Mouse (Mus musculus) hindbrain, embryonic 12.5 days (tissue): ENCODE data around the gene Mcm9. TPM values are rescaled to one million over a fixed set of nuclear protein-coding genes. Genes with fewer than 3 reads are reported as not detected.
A peak's percentile ranks its signal among the peaks of the same experiment; 100 is the strongest.

Source experiments
- ATAC-seq: fragments of 200-750 bp; cut with Nextera tagmentation; 2 replicates; pipeline ENCODE4 v1.8.0; 2017; ENCODE audit warnings: moderate TSS enrichment; ENCODE audit not compliant: low FRiP score
- H3K27ac ChIP-seq: fragments of 300-500 bp; sonication (generic); 2 replicates; pipeline ENCODE4 v1.5.1; 2016; ENCODE audit warnings: mild to moderate bottlenecking
- H3K27me3 ChIP-seq: fragments of 300-500 bp; sonication (generic); 2 replicates; pipeline ENCODE4 v1.6.1; 2016; ENCODE audit warnings: mild to moderate bottlenecking
- H3K36me3 ChIP-seq: fragments of 300-500 bp; sonication (generic); 2 replicates; pipeline ENCODE4 v1.6.1; 2016; ENCODE audit warnings: mild to moderate bottlenecking
- H3K4me1 ChIP-seq: fragments of 300-500 bp; sonication (generic); 2 replicates; pipeline ENCODE4 v1.6.1; 2016
- H3K4me2 ChIP-seq: fragments of 300-500 bp; sonication (generic); replicated peaks from 2 replicates; pipeline ENCODE4 v1.6.1; 2016; ENCODE audit warnings: mild to moderate bottlenecking
- H3K4me3 ChIP-seq: fragments of 300-500 bp; sonication (generic); 2 replicates; pipeline ENCODE4 v1.5.1; 2016; ENCODE audit warnings: mild to moderate bottlenecking
- H3K9ac ChIP-seq: fragments of 300-500 bp; sonication (generic); 2 replicates; pipeline ENCODE4 v1.6.1; 2016; ENCODE audit warnings: mild to moderate bottlenecking, moderate library complexity
- H3K9me3 ChIP-seq: fragments of 300-500 bp; sonication (generic); replicated peaks from 2 replicates; pipeline ENCODE4 v1.6.1; 2016; ENCODE audit warnings: mild to moderate bottlenecking
- WGBS: fragments of 180-500 bp; shearing (Covaris S2); methylation state at CpG from one replicate; pipeline ENCODE4 v1.1.7; 2016; 5-methylcytosine and 5-hydroxymethylcytosine counted together
- polyA plus RNA-seq: library from polyadenylated mRNA; unstranded; fragments of >200 nt; fragmentation: Nextera tagmentation; extraction: Ambion mirVana; gene quantifications from 2 replicates; pipeline ENCODE4 v1.2.1, GENCODE M21; 2016

Mcm9 gene
- polyA plus RNA-seq, 1 experiment from 2014 or later = 12.4 TPM

- Histone ChIP-seq H3K27me3 (no peaks in the 10 kb centered on the region), H3K9me3 (no peaks in the 10 kb centered on the region), H3K4me2 (no peak overlapping the region), H3K4me3 (no peak overlapping the region), H3K36me3 (no peaks in the 10 kb centered on the region), H3K4me1 (no peaks in the 10 kb centered on the region), H3K9ac (no peak overlapping the region), H3K27ac (no peak overlapping the region)
- WGBS = 89% methylated on average over 4 of the region's 5 CpGs
- ATAC-seq = no peak
Measured at GRCm38 (mm10) chr10:53562001-53562400, 68.2 kb downstream of the Mcm9 start.

GRCm38 (mm10) chr10:53537596-53537995, 92.6 kb downstream of the Mcm9 start:
- Histone ChIP-seq H3K27ac (no peak overlapping the region), H3K4me3 (no peak overlapping the region), H3K4me2 (no peak overlapping the region), H3K27me3 (no peaks in the 10 kb centered on the region), H3K36me3 (peaks cover 29% of the 10 kb centered on the region), H3K9me3 (no peaks in the 10 kb centered on the region), H3K9ac (no peak overlapping the region), H3K4me1 (no peaks in the 10 kb centered on the region)
- WGBS = 71% methylated on average over 7 of the region's 7 CpGs
- ATAC-seq = no peak

- H3K27me3 ChIP-seq = no peaks in the 10 kb centered on the region
- H3K9ac ChIP-seq = no peak overlapping the region
- H3K27ac ChIP-seq = no peak overlapping the region
- no peaks in the 10 kb centered on the region for H3K9me3 ChIP-seq
- ATAC-seq = no peak
- peaks cover 7% of the 10 kb centered on the region; the same call in 1 of the 2 replicates for H3K36me3 ChIP-seq
- no peak overlapping the region for H3K4me3 ChIP-seq
- WGBS = 84% methylated on average over 5 of the region's 5 CpGs
- no peak overlapping the region for H3K4me2 ChIP-seq
- no peaks in the 10 kb centered on the region for H3K4me1 ChIP-seq
Measured at GRCm38 (mm10) chr10:53532297-53532696, 97.9 kb downstream of the Mcm9 start.

GRCm38 (mm10) chr10:53527838-53528773, 102.1 kb downstream of the Mcm9 start:
- no peaks in the 10 kb centered on the region for H3K4me1 ChIP-seq
- H3K27me3 ChIP-seq = no peaks in the 10 kb centered on the region
- H3K9me3 ChIP-seq = no peaks in the 10 kb centered on the region
- peak; percentile 71; the same call in 1 of the 2 replicates for ATAC-seq
- no peak overlapping the region for H3K4me3 ChIP-seq
- WGBS = 37% methylated on average over 6 of the region's 6 CpGs
- no peak overlapping the region for H3K4me2 ChIP-seq
- H3K9ac ChIP-seq = no peak overlapping the region
- H3K27ac ChIP-seq = no peak overlapping the region
- H3K36me3 ChIP-seq = no peaks in the 10 kb centered on the region

- Histone ChIP-seq H3K9ac (no peak overlapping the region), H3K27ac (no peak overlapping the region), H3K36me3 (no peaks in the 10 kb centered on the region), H3K27me3 (no peaks in the 10 kb centered on the region), H3K4me1 (no peaks in the 10 kb centered on the region), H3K4me3 (no peak overlapping the region), H3K4me2 (no peak overlapping the region), H3K9me3 (no peaks in the 10 kb centered on the region)
- no peak for ATAC-seq
- 87% methylated on average over 3 of the region's 3 CpGs for WGBS
Measured at GRCm38 (mm10) chr10:53527344-53527743, 102.9 kb downstream of the Mcm9 start.

- Histone ChIP-seq H3K4me2 (no peak overlapping the region), H3K36me3 (no peaks in the 10 kb centered on the region), H3K4me3 (no peak overlapping the region), H3K9me3 (no peaks in the 10 kb centered on the region), H3K9ac (no peak overlapping the region), H3K4me1 (no peaks in the 10 kb centered on the region), H3K27ac (no peak overlapping the region), H3K27me3 (no peaks in the 10 kb centered on the region)
- ATAC-seq = no peak
- 89% methylated on average over 2 of the region's 2 CpGs for WGBS
Measured at GRCm38 (mm10) chr10:53526350-53526749, 103.9 kb downstream of the Mcm9 start.

- Histone ChIP-seq H3K4me3 (no peak overlapping the region), H3K9ac (no peak overlapping the region), H3K4me2 (no peak overlapping the region), H3K36me3 (no peaks in the 10 kb centered on the region), H3K4me1 (no peaks in the 10 kb centered on the region), H3K27me3 (no peaks in the 10 kb centered on the region), H3K27ac (no peak overlapping the region), H3K9me3 (no peaks in the 10 kb centered on the region)
- no peak for ATAC-seq
- WGBS = 86% methylated on average over 3 of the region's 3 CpGs
Measured at GRCm38 (mm10) chr10:53525265-53525976, 104.8 kb downstream of the Mcm9 start.

- Histone ChIP-seq H3K4me2 (no peak overlapping the region), H3K4me3 (no peak overlapping the region), H3K27me3 (no peaks in the 10 kb centered on the region), H3K9me3 (no peaks in the 10 kb centered on the region), H3K9ac (no peak overlapping the region), H3K27ac (peak overlapping the region; percentile 58; the same call in 1 of the 2 replicates), H3K4me1 (peaks cover 3% of the 10 kb centered on the region; the same call in 1 of the 2 replicates), H3K36me3 (no peaks in the 10 kb centered on the region)
- no peak for ATAC-seq
- WGBS = 60% methylated on average over 14 of the region's 14 CpGs
Measured at GRCm38 (mm10) chr10:53519068-53519954, 110.9 kb downstream of the Mcm9 start.

- H3K4me2 ChIP-seq = no peak overlapping the region
Measured at GRCm38 (mm10) chr10:53518599-53518913, 111.7 kb downstream of the Mcm9 start.

GRCm38 (mm10) chr10:53517770-53518598, 112.3 kb downstream of the Mcm9 start:
- Histone ChIP-seq H3K27me3 (no peaks in the 10 kb centered on the region), H3K4me2 (no peak overlapping the region), H3K4me1 (peaks cover 3% of the 10 kb centered on the region; the same call in 1 of the 2 replicates), H3K9me3 (no peaks in the 10 kb centered on the region), H3K4me3 (no peak overlapping the region), H3K27ac (peak overlapping the region; percentile 58), H3K36me3 (no peaks in the 10 kb centered on the region), H3K9ac (no peak overlapping the region)
- ATAC-seq = 0 out of 2 replicates have a peak, but pooled peaks have one; percentile 33
- 76% methylated on average over 14 of the region's 14 CpGs for WGBS

More at GRCm38 (mm10) chr10:53518599-53518913, 111.7 kb downstream of the Mcm9 start:
- 46% methylated on average over 8 of the region's 8 CpGs for WGBS
- no peaks in the 10 kb centered on the region for H3K27me3 ChIP-seq
- H3K27ac ChIP-seq = peak overlapping the region; percentile 58
- peaks cover 3% of the 10 kb centered on the region; the same call in 1 of the 2 replicates for H3K4me1 ChIP-seq
- H3K9me3 ChIP-seq = no peaks in the 10 kb centered on the region
- ATAC-seq = no peak
- no peak overlapping the region for H3K4me3 ChIP-seq
- H3K36me3 ChIP-seq = no peaks in the 10 kb centered on the region
- H3K9ac ChIP-seq = no peak overlapping the region

GRCm38 (mm10) chr10:53512491-53512890, 117.7 kb downstream of the Mcm9 start:
- H3K9me3 ChIP-seq = no peaks in the 10 kb centered on the region
- H3K36me3 ChIP-seq = no peaks in the 10 kb centered on the region
- H3K4me1 ChIP-seq = no peaks in the 10 kb centered on the region; the same call in 1 of the 2 replicates
- 83% methylated on average over 1 of the region's 1 CpGs for WGBS
- H3K27me3 ChIP-seq = no peaks in the 10 kb centered on the region
- ATAC-seq = no peak
- H3K4me2 ChIP-seq = no peak overlapping the region
- no peak overlapping the region for H3K9ac ChIP-seq
- no peak overlapping the region for H3K4me3 ChIP-seq
- H3K27ac ChIP-seq = no peak overlapping the region
